Comparison of ENCODE assay signal across 24 mouse cellular contexts in the genomic region with DNA sequence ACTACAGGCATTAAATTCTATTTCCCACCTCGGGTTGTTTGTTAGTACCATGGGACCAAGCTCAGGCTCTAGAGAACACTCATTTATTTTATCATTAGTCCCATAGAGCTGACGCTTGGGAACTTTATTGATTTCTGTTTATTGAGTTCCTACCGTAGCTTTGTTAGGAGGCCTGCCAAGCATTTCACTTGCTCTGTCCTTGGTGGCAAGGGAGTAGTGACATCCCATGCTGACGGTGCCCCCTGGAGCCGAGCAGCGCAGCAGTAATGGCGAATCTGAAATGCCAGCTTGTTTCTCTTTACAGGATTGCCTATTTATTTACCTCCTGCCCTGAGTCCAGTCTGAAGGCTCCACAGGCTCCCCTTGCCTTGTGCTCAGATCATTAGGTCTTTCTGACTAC.
DNase-seq lines count a peak whose midpoint lies in the region; ATAC-seq and TF ChIP-seq lines count a peak whose summit lies in the region.
"Had no signal": no experiment of that assay in that cellular context is flagged by ENCODE, and none has a peak within 500 bp of the region (broad histone marks: within the 10 kb centered on the region; RNA-seq: fewer than 3 reads in every experiment).

No protein-coding gene starts in this region.

- H3K27ac ChIP-seq in kidney, adult 2 months (ENCODE audit: insufficient read depth, low read depth, low read length), result peak overlapping the region; percentile 17; the same call in 1 of the 2 replicates
- peak overlapping the region; percentile 82 for H3K27ac ChIP-seq in liver, embryonic 11.5 days (ENCODE audit: low read depth, low read length)
- peak overlapping the region; percentile 90 for H3K27ac ChIP-seq in liver, embryonic 16.5 days (ENCODE audit: low read length)
- no peak overlapping the region for H3K27ac ChIP-seq in forebrain, embryonic 12.5 days
- H3K27ac ChIP-seq: embryonic facial prominence, embryonic 13.5 days; hindbrain, embryonic 14.5 days; lung, embryonic 15.5 days; midbrain, embryonic 10.5 days; midbrain, embryonic 15.5 days had no signal

- no peak overlapping the region for H3K4me3 ChIP-seq in kidney, adult 2 months (ENCODE audit: insufficient read depth, low read depth, low read length)
- H3K4me3 ChIP-seq in liver, embryonic 11.5 days (ENCODE audit: low read depth, low read length), result no peak overlapping the region
- H3K4me3 ChIP-seq in liver, embryonic 16.5 days (ENCODE audit: low read depth, low read length), result no peak overlapping the region
- no peak overlapping the region for H3K4me3 ChIP-seq in forebrain, embryonic 12.5 days (replicated peaks)
- H3K4me3 ChIP-seq: embryonic facial prominence, embryonic 13.5 days; heart, embryonic 12.5 days; lung, embryonic 15.5 days; midbrain, embryonic 10.5 days; midbrain, embryonic 15.5 days had no signal

- no peaks in the 10 kb centered on the region for H3K27me3 ChIP-seq in kidney, adult 2 months (replicated peaks; ENCODE audit: control insufficient read depth, insufficient read depth, low read length)
- H3K27me3 ChIP-seq in liver, embryonic 11.5 days (replicated peaks; ENCODE audit: control insufficient read depth, insufficient read depth, low read length), result no peaks in the 10 kb centered on the region
- H3K27me3 ChIP-seq in liver, embryonic 16.5 days (ENCODE audit: control insufficient read depth, insufficient read depth, low read depth, low read length), result no peaks in the 10 kb centered on the region
- no peaks in the 10 kb centered on the region for H3K27me3 ChIP-seq in forebrain, embryonic 12.5 days
- H3K27me3 ChIP-seq: embryonic facial prominence, embryonic 13.5 days; heart, embryonic 12.5 days; lung, embryonic 15.5 days; midbrain, embryonic 15.5 days had no signal

- H3K9ac ChIP-seq in liver, embryonic 11.5 days (ENCODE audit: low read depth, low read length), result 0 out of 2 replicates have a peak overlapping the region, but pooled peaks have one; percentile 2
- H3K9ac ChIP-seq in liver, embryonic 16.5 days (ENCODE audit: low read depth, low read length), result peak overlapping the region; percentile 41; the same call in 1 of the 2 replicates
- H3K9ac ChIP-seq in forebrain, embryonic 12.5 days, result no peak overlapping the region
- H3K9ac ChIP-seq: embryonic facial prominence, embryonic 13.5 days; heart, embryonic 12.5 days; hindbrain, embryonic 14.5 days; lung, embryonic 15.5 days; midbrain, embryonic 15.5 days had no signal

- 84% methylated on average over 7 of the region's 7 CpGs for WGBS in kidney, adult 2 months
- 85% methylated on average over 7 of the region's 7 CpGs for WGBS in liver, embryonic 11.5 days
- WGBS in liver, embryonic 16.5 days (ENCODE audit: insufficient replicate concordance), result 80% methylated on average over 7 of the region's 7 CpGs
- WGBS in forebrain, embryonic 12.5 days, result 92% methylated on average over 7 of the region's 7 CpGs

- H3K4me1 ChIP-seq in kidney, adult 2 months (ENCODE audit: control insufficient read depth, insufficient read depth, low read length), result peaks cover 9% of the 10 kb centered on the region
- peaks cover 40% of the 10 kb centered on the region for H3K4me1 ChIP-seq in liver, embryonic 11.5 days (replicated peaks; ENCODE audit: control insufficient read depth, insufficient read depth, low read length)
- peaks cover 50% of the 10 kb centered on the region for H3K4me1 ChIP-seq in liver, embryonic 16.5 days (ENCODE audit: control insufficient read depth, low read depth, low read length)
- peaks cover 7% of the 10 kb centered on the region; the same call in 1 of the 2 replicates for H3K4me1 ChIP-seq in forebrain, embryonic 12.5 days
- H3K4me1 ChIP-seq: lung, embryonic 15.5 days had no signal

- H3K36me3 ChIP-seq in kidney, adult 2 months (ENCODE audit: control insufficient read depth, insufficient read depth, low read length), result no peaks in the 10 kb centered on the region
- no peaks in the 10 kb centered on the region for H3K36me3 ChIP-seq in liver, embryonic 11.5 days (ENCODE audit: control insufficient read depth, insufficient read depth, low read length)
- H3K36me3 ChIP-seq in liver, embryonic 16.5 days (ENCODE audit: control insufficient read depth, insufficient read depth), result no peaks in the 10 kb centered on the region
- no peaks in the 10 kb centered on the region for H3K36me3 ChIP-seq in forebrain, embryonic 12.5 days (replicated peaks)
- H3K36me3 ChIP-seq: embryonic facial prominence, embryonic 13.5 days; heart, embryonic 12.5 days; lung, embryonic 15.5 days; midbrain, embryonic 10.5 days; midbrain, embryonic 15.5 days had no signal

- DNase-seq in adrenal gland, postnatal 14 days, result peak; percentile 38
- DNase-seq in adrenal gland, adult 18-20 months (ENCODE audit: low spot score in 2 of 2), result no peak
- no peak for DNase-seq in kidney, adult 2 months
- no peak for DNase-seq in kidney, postnatal 4 days
- no peak for DNase-seq in liver, embryonic 11.5 days (ENCODE audit: low spot score)
- DNase-seq in cerebellum, postnatal 4 days (ENCODE audit: low spot score in 2 of 2), result no peak
- DNase-seq: cerebellum, adult 11 months; cerebellum, adult 9-10 months; gastrocnemius, postnatal 14 days; heart, adult 11 months; heart, postnatal 4 days; kidney, postnatal 14 days; left cerebral cortex, postnatal 4 days; right cerebral cortex, postnatal 25 days; thymus, postnatal 14 days had no signal

- H3K4me2 ChIP-seq in liver, embryonic 11.5 days, result no peak overlapping the region
- H3K4me2 ChIP-seq in liver, embryonic 16.5 days (ENCODE audit: low read depth, low read length), result peak overlapping the region; percentile 38
- H3K4me2 ChIP-seq in forebrain, embryonic 12.5 days, result no peak overlapping the region
- H3K4me2 ChIP-seq: embryonic facial prominence, embryonic 13.5 days; heart, embryonic 12.5 days; hindbrain, embryonic 14.5 days; lung, embryonic 15.5 days; midbrain, embryonic 15.5 days had no signal

- ATAC-seq in liver, embryonic 11.5 days (replicated peaks; ENCODE audit: low FRiP score), result no peak
- ATAC-seq in liver, embryonic 16.5 days (ENCODE audit: low read depth), result no peak
- no peak for ATAC-seq in forebrain, embryonic 12.5 days (ENCODE audit: low FRiP score)
- ATAC-seq: intestine, postnatal 0 days; midbrain, embryonic 15.5 days had no signal

- TF ChIP-seq CTCF in kidney, adult 2 months (conservative IDR thresholded peaks at IDR 0.05; ENCODE audit: insufficient read depth, insufficient read length, low read depth, low read length), result no peak

- H3K9me3 ChIP-seq in liver, embryonic 11.5 days (ENCODE audit: control insufficient read depth, low read length), result no peaks in the 10 kb centered on the region
- H3K9me3 ChIP-seq in liver, embryonic 16.5 days (replicated peaks; ENCODE audit: control insufficient read depth, low read length), result no peaks in the 10 kb centered on the region
- no peaks in the 10 kb centered on the region for H3K9me3 ChIP-seq in forebrain, embryonic 12.5 days
- H3K9me3 ChIP-seq: embryonic facial prominence, embryonic 13.5 days; heart, embryonic 12.5 days; lung, embryonic 15.5 days; midbrain, embryonic 10.5 days; midbrain, embryonic 15.5 days had no signal

- TF ChIP-seq POLR2A in kidney, adult 2 months (IDR thresholded peaks at IDR 0.05; ENCODE audit: low read depth, low read length), result no peak
